Mouse (Mus musculus) olfactory bulb, adult 2 months (tissue): ENCODE data around the gene Rhbdl3.

ENCODE experiments used
- CTCF ChIP-seq: fragments of 200-500 bp; IDR thresholded peaks from 2 replicates; pipeline ENCODE4 v1.5.1; 2012; ENCODE audit warnings: low read depth, mild to moderate bottlenecking, low read length, moderate library complexity; ENCODE audit not compliant: insufficient read depth
- POLR2A ChIP-seq: fragments of 200-500 bp; IDR thresholded peaks from 2 replicates; pipeline ENCODE4 v1.6.1; 2012; ENCODE audit warnings: mild to moderate bottlenecking, low read depth, low read length, moderate library complexity; ENCODE audit not compliant: insufficient read depth

DNA sequence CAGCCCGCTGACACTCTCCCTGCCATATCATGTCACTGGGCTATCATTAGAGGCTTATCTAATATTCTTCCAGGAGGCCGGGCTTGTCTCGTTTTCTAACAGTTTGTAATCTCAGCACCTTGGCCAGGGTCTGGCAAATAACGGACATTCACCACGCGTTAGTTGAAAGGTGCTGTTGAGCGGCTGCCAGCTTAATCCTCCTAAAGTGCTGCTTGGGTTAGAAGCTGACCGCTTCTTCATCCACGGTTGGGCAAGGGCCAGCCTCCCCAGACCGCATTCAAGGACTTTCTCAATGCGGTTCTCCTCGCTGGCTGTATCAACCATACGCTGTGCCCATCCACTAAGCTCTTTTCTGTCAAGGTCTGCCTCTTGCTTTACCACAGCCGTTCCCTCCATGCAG is 4.9 kb upstream of the Rhbdl3 start:
- no peak for TF ChIP-seq CTCF
- no peak for TF ChIP-seq POLR2A
